ENCODE assay signal across 9 mouse cellular contexts in the genomic region with DNA sequence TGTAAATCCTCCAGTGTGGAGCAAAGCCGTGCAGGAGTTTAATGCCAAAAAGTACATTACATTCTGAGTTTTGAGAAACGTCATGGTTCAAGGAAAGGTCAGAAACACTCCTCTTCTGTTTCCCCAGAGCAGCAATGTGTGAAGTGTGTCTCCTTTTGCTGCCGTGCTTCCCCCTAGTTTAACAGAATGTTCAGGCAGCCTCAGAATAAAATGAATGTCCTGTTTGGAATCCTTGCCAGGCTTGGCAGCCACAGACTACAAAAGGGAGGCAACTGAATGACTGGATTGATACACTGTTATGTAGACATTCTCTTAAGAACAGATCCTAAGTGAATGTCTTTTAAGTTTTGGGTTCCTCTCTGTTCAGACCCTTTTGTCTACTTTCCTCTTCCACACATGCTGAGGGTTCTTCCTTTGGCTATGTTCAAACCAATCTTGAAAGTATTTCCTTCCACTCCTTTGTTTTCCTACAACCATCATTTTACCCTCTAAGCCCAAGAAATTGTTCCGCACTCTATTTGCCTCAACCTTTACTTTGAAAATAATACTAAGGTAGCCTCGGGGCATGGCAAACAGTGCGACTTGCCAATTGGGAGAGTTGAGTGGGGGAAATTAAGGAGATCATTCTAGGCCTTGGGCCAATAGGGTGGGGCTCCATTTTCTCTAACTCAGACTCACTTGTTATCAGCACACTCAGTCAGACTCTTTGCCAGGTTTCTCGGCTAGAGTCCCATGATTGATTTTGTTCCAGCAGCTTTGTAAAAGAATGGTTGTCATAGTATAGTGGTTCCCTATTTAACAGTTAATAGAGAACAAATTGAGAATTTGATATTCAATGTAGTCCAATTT.
DNase-seq lines count a peak whose midpoint lies in the region; ATAC-seq and TF ChIP-seq lines count a peak whose summit lies in the region.
"Had no signal": no experiment of that assay in that cellular context is flagged by ENCODE, and none has a peak within 500 bp of the region (broad histone marks: within the 10 kb centered on the region; RNA-seq: fewer than 3 reads in every experiment).

No protein-coding gene starts in this region.

- peak; percentile 20 for DNase-seq in embryo, embryonic 10 days (ENCODE audit: low spot score)
- no peak for DNase-seq in embryo, embryonic 9.5 days (ENCODE audit: extremely low spot score)
- peak; percentile 96 for DNase-seq in 3T3-L1 (ENCODE audit: low read depth, low spot score)
- DNase-seq in heart, postnatal 0 days (ENCODE audit: low spot score): peak; percentile 68
- peak; percentile 61 for DNase-seq in lung, postnatal 0 days (ENCODE audit: low spot score)
- DNase-seq in retina, embryonic 14.5 days (ENCODE audit: low spot score): no peak
- no peak for DNase-seq in natural killer cell, adult 2 months (ENCODE audit: low spot score in 2 of 2)

- 30% methylated on average over 7 of the region's 7 CpGs for WGBS in embryonic facial prominence, embryonic 15.5 days
- WGBS in heart, postnatal 0 days: 31% methylated on average over 7 of the region's 7 CpGs
- 24% methylated on average over 7 of the region's 7 CpGs for WGBS in lung, postnatal 0 days

- H3K9me3 ChIP-seq in embryonic facial prominence, embryonic 15.5 days (replicated peaks): no peaks in the 10 kb centered on the region
- no peaks in the 10 kb centered on the region for H3K9me3 ChIP-seq in heart, postnatal 0 days (replicated peaks; ENCODE audit: control insufficient read depth, low read length)
- H3K9me3 ChIP-seq in lung, postnatal 0 days (ENCODE audit: low read length): no peaks in the 10 kb centered on the region

- ATAC-seq in embryonic facial prominence, embryonic 15.5 days (ENCODE audit: insufficient number of reproducible peaks, low FRiP score, low TSS enrichment, low read depth): peak; percentile 70; the same call in 1 of the 2 replicates
- ATAC-seq in heart, postnatal 0 days (ENCODE audit: insufficient read depth, low read depth): peak; percentile 83
- peak; percentile 57 for ATAC-seq in lung, postnatal 0 days

- H3K4me3 ChIP-seq in embryonic facial prominence, embryonic 15.5 days (replicated peaks): no peak overlapping the region
- H3K4me3 ChIP-seq in heart, postnatal 0 days (ENCODE audit: low read depth, low read length): no peak overlapping the region
- no peak overlapping the region for H3K4me3 ChIP-seq in lung, postnatal 0 days (ENCODE audit: low read depth, low read length)

- peak overlapping the region; percentile 68 for H3K27ac ChIP-seq in embryonic facial prominence, embryonic 15.5 days (replicated peaks)
- peak overlapping the region; percentile 67 for H3K27ac ChIP-seq in heart, postnatal 0 days (ENCODE audit: low read depth)
- H3K27ac ChIP-seq in lung, postnatal 0 days (ENCODE audit: low read length): no peak overlapping the region

- no peaks in the 10 kb centered on the region for H3K27me3 ChIP-seq in embryonic facial prominence, embryonic 15.5 days
- no peaks in the 10 kb centered on the region for H3K27me3 ChIP-seq in heart, postnatal 0 days (ENCODE audit: control insufficient read depth, insufficient read depth, low read length)
- no peaks in the 10 kb centered on the region for H3K27me3 ChIP-seq in lung, postnatal 0 days (replicated peaks; ENCODE audit: insufficient read depth, low read length)
- H3K27me3 ChIP-seq: CH12.LX had no signal

- no peaks in the 10 kb centered on the region for H3K36me3 ChIP-seq in embryonic facial prominence, embryonic 15.5 days
- H3K36me3 ChIP-seq in heart, postnatal 0 days (replicated peaks; ENCODE audit: control insufficient read depth, insufficient read depth, low read length): no peaks in the 10 kb centered on the region
- H3K36me3 ChIP-seq in lung, postnatal 0 days (ENCODE audit: insufficient read depth, low read length): no peaks in the 10 kb centered on the region

- no peak overlapping the region for H3K9ac ChIP-seq in embryonic facial prominence, embryonic 15.5 days
- H3K9ac ChIP-seq in heart, postnatal 0 days (replicated peaks; ENCODE audit: low read depth, low read length): no peak overlapping the region
- H3K9ac ChIP-seq in lung, postnatal 0 days (replicated peaks; ENCODE audit: low read depth): no peak overlapping the region

- no peak for TF ChIP-seq CTCF in heart, postnatal 0 days (IDR thresholded peaks at IDR 0.05; ENCODE audit: low read depth)
- TF ChIP-seq CTCF in lung, postnatal 0 days (IDR thresholded peaks at IDR 0.05): no peak

- peaks cover 6% of the 10 kb centered on the region for H3K4me1 ChIP-seq in embryonic facial prominence, embryonic 15.5 days
- peaks cover 16% of the 10 kb centered on the region; the same call in 1 of the 2 replicates for H3K4me1 ChIP-seq in heart, postnatal 0 days (ENCODE audit: control insufficient read depth, insufficient read depth)
- H3K4me1 ChIP-seq in lung, postnatal 0 days (ENCODE audit: insufficient read depth, low read depth, low read length): peaks cover 5% of the 10 kb centered on the region; the same call in 1 of the 2 replicates

- no peak overlapping the region for H3K4me2 ChIP-seq in embryonic facial prominence, embryonic 15.5 days (replicated peaks)
- no peak overlapping the region for H3K4me2 ChIP-seq in heart, postnatal 0 days (ENCODE audit: low read depth, low read length)
- no peak overlapping the region for H3K4me2 ChIP-seq in lung, postnatal 0 days (replicated peaks; ENCODE audit: low read depth, low read length)

- no peak for TF ChIP-seq EP300 in heart, postnatal 0 days (IDR thresholded peaks at IDR 0.05; ENCODE audit: low read depth)
- no peak for TF ChIP-seq EP300 in lung, postnatal 0 days (IDR thresholded peaks at IDR 0.05)

Comparison
In these comparisons a context has a peak if more than half of its experiments do, and no peak if none do; other contexts are left out.
1. DNase-seq: peak in embryo, embryonic 10 days (single experiment), 3T3-L1 (single experiment), heart, postnatal 0 days (single experiment) and lung, postnatal 0 days (single experiment); none in embryo, embryonic 9.5 days (single experiment), retina, embryonic 14.5 days (single experiment) and natural killer cell, adult 2 months (0 of 2).
2. Peak in every context shown above with its lines, with median percentiles within 50 percentile points of each other: ATAC-seq.